19 mouse cellular contexts compared by ENCODE assay signal in genomic region chr8:121621879-121622278, GRCm38 (mm10). TPM values are rescaled to one million over a fixed set of nuclear protein-coding genes. Genes with fewer than 3 reads are reported as not detected.
DNase-seq lines count a peak whose midpoint lies in the region; ATAC-seq and TF ChIP-seq lines count a peak whose summit lies in the region.
"Had no signal": no experiment of that assay in that cellular context is flagged by ENCODE, and none has a peak within 500 bp of the region (broad histone marks: within the 10 kb centered on the region; RNA-seq: fewer than 3 reads in every experiment).

No protein-coding gene starts in this region.

- TF ChIP-seq POLR2A in MEL (IDR thresholded peaks at IDR 0.05; ENCODE audit: control insufficient read depth in 1 of 2, insufficient read depth in 1 of 2, low read depth in 1 of 2, low read length in 2 of 2, poor library complexity in 1 of 2): no peak

- no peak for ATAC-seq in heart, postnatal 0 days (ENCODE audit: insufficient read depth, low read depth)
- ATAC-seq: hindbrain, embryonic 16.5 days had no signal

- TF ChIP-seq EP300 in heart, postnatal 0 days (IDR thresholded peaks at IDR 0.05; ENCODE audit: low read depth): no peak
- no peak for TF ChIP-seq EP300 in MEL (IDR thresholded peaks at IDR 0.05; ENCODE audit: low read depth in 1 of 2, low read length in 2 of 2)

- peaks cover 36% of the 10 kb centered on the region for H3K4me1 ChIP-seq in heart, postnatal 0 days (ENCODE audit: control insufficient read depth, insufficient read depth)
- peaks cover 64% of the 10 kb centered on the region for H3K4me1 ChIP-seq in heart, embryonic 10.5 days
- no peaks in the 10 kb centered on the region for H3K4me1 ChIP-seq in MEL (ENCODE audit: control insufficient read depth in 1 of 2, insufficient read depth in 2 of 2, low read length in 2 of 2)

- H3K9ac ChIP-seq in heart, postnatal 0 days (replicated peaks; ENCODE audit: low read depth, low read length): no peak overlapping the region
- H3K9ac ChIP-seq in MEL (ENCODE audit: control insufficient read depth, low read depth, low read length, poor library complexity, severe bottlenecking): no peak overlapping the region
- H3K9ac ChIP-seq: limb, embryonic 13.5 days; lung, embryonic 15.5 days; neural tube, embryonic 13.5 days had no signal

- intact Hi-C loops in left cerebral cortex, adult 2 months (cut with DNase I): no loop called here
- intact Hi-C loops in left cerebral cortex, postnatal 14 days (cut with DNase I): no loop called here

- H3K79me2 ChIP-seq in MEL (ENCODE audit: control insufficient read depth, insufficient read depth, low read length, poor library complexity): no peaks in the 10 kb centered on the region

- H3K4me3 ChIP-seq in heart, postnatal 0 days (ENCODE audit: low read depth, low read length): no peak overlapping the region
- H3K4me3 ChIP-seq in heart, embryonic 10.5 days: no peak overlapping the region
- H3K4me3 ChIP-seq in left cerebral cortex, adult 2 months: no peak overlapping the region
- H3K4me3 ChIP-seq in MEL (ENCODE audit: control insufficient read depth in 1 of 2, insufficient read depth in 1 of 2, low read depth in 2 of 2, low read length in 2 of 2): no peak overlapping the region
- H3K4me3 ChIP-seq: erythroblast, embryonic 14.5 days; limb, embryonic 13.5 days; lung, embryonic 15.5 days; neural tube, embryonic 13.5 days had no signal

- H3K4me2 ChIP-seq in heart, postnatal 0 days (ENCODE audit: low read depth, low read length): no peak overlapping the region
- H3K4me2 ChIP-seq: limb, embryonic 13.5 days; lung, embryonic 15.5 days; neural tube, embryonic 13.5 days had no signal

- WGBS in heart, postnatal 0 days: 42% methylated on average over 1 of the region's 1 CpGs
- 65% methylated on average over 1 of the region's 1 CpGs for WGBS in heart, embryonic 10.5 days

- peak; percentile 39 for TF ChIP-seq CTCF in heart, postnatal 0 days (IDR thresholded peaks at IDR 0.05; ENCODE audit: low read depth)
- TF ChIP-seq CTCF in left cerebral cortex, adult 2 months (IDR thresholded peaks at IDR 0.05): peak; percentile 32
- TF ChIP-seq CTCF in MEL (IDR thresholded peaks at IDR 0.05 in 2 of 3, conservative IDR thresholded peaks at IDR 0.05 in 1 of 3; ENCODE audit: control insufficient read depth in 1 of 3, insufficient read depth in 1 of 3, low read depth in 2 of 3, low read length in 3 of 3, poor library complexity in 1 of 3, severe bottlenecking in 1 of 3): peak in 1 of 3 experiments; percentile 7; a peak in 1 of 6 replicates

- no peak; the same call in 1 of the 2 replicates for TF ChIP-seq RAD21 in MEL (IDR thresholded peaks at IDR 0.05; ENCODE audit: low read depth, low read length)

- H3K9me3 ChIP-seq in heart, postnatal 0 days (replicated peaks; ENCODE audit: control insufficient read depth, low read length): no peaks in the 10 kb centered on the region
- H3K9me3 ChIP-seq in heart, embryonic 10.5 days: no peaks in the 10 kb centered on the region
- no peaks in the 10 kb centered on the region for H3K9me3 ChIP-seq in MEL (replicated peaks; ENCODE audit: insufficient read depth, low read length)
- H3K9me3 ChIP-seq: limb, embryonic 13.5 days; lung, embryonic 15.5 days; neural tube, embryonic 13.5 days had no signal

- H3K36me3 ChIP-seq in heart, postnatal 0 days (replicated peaks; ENCODE audit: control insufficient read depth, insufficient read depth, low read length): no peaks in the 10 kb centered on the region; the same call in none of the 2 replicates
- H3K36me3 ChIP-seq in heart, embryonic 10.5 days: peaks cover 17% of the 10 kb centered on the region
- no peaks in the 10 kb centered on the region for H3K36me3 ChIP-seq in MEL (ENCODE audit: control insufficient read depth in 1 of 2, insufficient read depth in 2 of 2, low read length in 2 of 2)

- no peaks in the 10 kb centered on the region for H3K27me3 ChIP-seq in heart, postnatal 0 days (ENCODE audit: control insufficient read depth, insufficient read depth, low read length)
- H3K27me3 ChIP-seq in heart, embryonic 10.5 days (ENCODE audit: insufficient read depth, poor library complexity, severe bottlenecking): no peaks in the 10 kb centered on the region
- no peaks in the 10 kb centered on the region for H3K27me3 ChIP-seq in MEL (ENCODE audit: control insufficient read depth in 1 of 2, insufficient read depth in 2 of 2, low read length in 2 of 2)
- H3K27me3 ChIP-seq: limb, embryonic 13.5 days; lung, embryonic 15.5 days; neural tube, embryonic 13.5 days had no signal

- no peak for DNase-seq in heart, postnatal 0 days (ENCODE audit: low spot score)
- DNase-seq in heart, embryonic 10.5 days (ENCODE audit: low spot score): no peak
- no peak for DNase-seq in left cerebral cortex, adult 2 months (ENCODE audit: extremely low spot score in 1 of 2, low spot score in 2 of 2)
- DNase-seq in left cerebral cortex, postnatal 14 days (ENCODE audit: low spot score in 2 of 2): no peak
- DNase-seq in 3T3-L1 (ENCODE audit: low read depth, low spot score): peak; percentile 21
- DNase-seq in MEL (ENCODE audit: low read depth, low spot score): no peak
- DNase-seq in adrenal gland, postnatal 14 days: no peak
- no peak for DNase-seq in gastrocnemius, postnatal 10 days
- DNase-seq: adrenal gland, adult 2 months; cerebellum, adult 11-12 months; gastrocnemius, postnatal 14 days; right cerebral cortex, postnatal 14 days; thymus, postnatal 25 days had no signal

- H3K27ac ChIP-seq in heart, postnatal 0 days (ENCODE audit: low read depth): peak overlapping the region; percentile 35; the same call in 1 of the 2 replicates
- no peak overlapping the region for H3K27ac ChIP-seq in heart, embryonic 10.5 days
- no peak overlapping the region for H3K27ac ChIP-seq in left cerebral cortex, adult 2 months
- no peak overlapping the region for H3K27ac ChIP-seq in MEL (ENCODE audit: control insufficient read depth, low read depth, low read length)
- H3K27ac ChIP-seq: limb, embryonic 13.5 days; neural tube, embryonic 13.5 days had no signal

TF ChIP-seq in MEL, 35 proteins besides CTCF, POLR2A, EP300 and RAD21:
- no peak for TF ChIP-seq BHLHE40 (IDR thresholded peaks at IDR 0.05; ENCODE audit: borderline replicate concordance, low read depth, low read length)
- TF ChIP-seq SMC3 (IDR thresholded peaks at IDR 0.05; ENCODE audit: low read depth, low read length): 0 out of 2 replicates have a peak, but pooled peaks have one; percentile 8
- TF ChIP-seq MXI1 (IDR thresholded peaks at IDR 0.05; ENCODE audit: low read depth, low read length): no peak

RNA-seq across cellular contexts. Expression of gene Zcchc14, which starts 30.8 kb away (rescaled TPM):
- 18.1 and 20.4 TPM in 2 replicates for total RNA-seq in heart, postnatal 0 days (2014; rRNA removed; ENCODE audit: low replicate concordance)
- polyA plus RNA-seq in heart, postnatal 0 days (2015; fragmentation: Nextera tagmentation; extraction: Ambion mirVana): 4.8 and 5.6 TPM in 2 replicates
- polyA plus RNA-seq in heart, embryonic 10.5 days (2016; fragmentation: Nextera tagmentation; extraction: Ambion mirVana): 7.8 and 10.9 TPM in 2 replicates
- 10 to 100 TPM; 69.6 to 72.8 TPM for total RNA-seq in left cerebral cortex, adult 2 months (2021)
- 10 to 100 TPM; 71.8 to 75.9 TPM for total RNA-seq in left cerebral cortex, postnatal 14 days (2021)
- total RNA-seq in MEL (2012; rRNA removed): 0.04 TPM in 1 of 2 replicates, not detected in the other
- polyA plus RNA-seq in MEL (2012; ENCODE audit: insufficient read depth in 1 of 2, insufficient read length in 2 of 2, low read depth in 1 of 2, low replicate concordance in 2 of 2, missing spikeins in 1 of 2): under 1 TPM in 1 of 2 experiments, not detected in 1; 0.11 TPM
- total RNA-seq in adrenal gland, postnatal 14 days (2021): 41.0 and 46.2 TPM in 2 replicates
- total RNA-seq in gastrocnemius, postnatal 10 days (2021): 10 to 100 TPM; 25.0 to 33.1 TPM
- total RNA-seq: monocyte, adult 5-6 weeks had no signal
- polyA plus RNA-seq: erythroblast, embryonic 14.5 days had no signal

RNA-seq across cellular contexts. Expression of gene Map1lc3b, which starts 31.7 kb away (rescaled TPM):
- 186 and 191 TPM in 2 replicates for total RNA-seq in heart, postnatal 0 days (2014; rRNA removed; ENCODE audit: low replicate concordance)
- polyA plus RNA-seq in heart, postnatal 0 days (2015; fragmentation: Nextera tagmentation; extraction: Ambion mirVana): 313 and 342 TPM in 2 replicates
- polyA plus RNA-seq in heart, embryonic 10.5 days (2016; fragmentation: Nextera tagmentation; extraction: Ambion mirVana): 167 and 170 TPM in 2 replicates
- total RNA-seq in left cerebral cortex, adult 2 months (2021): 100 to 1,000 TPM; 178 to 181 TPM
- total RNA-seq in left cerebral cortex, postnatal 14 days (2021): 100 to 1,000 TPM; 181 to 183 TPM
- total RNA-seq in MEL (2012; rRNA removed): 56.4 and 61.0 TPM in 2 replicates
- 10 to 100 TPM in 1 of 2 experiments, not detected in 1; 68.8 TPM for polyA plus RNA-seq in MEL (2012; ENCODE audit: insufficient read depth in 1 of 2, insufficient read length in 2 of 2, low read depth in 1 of 2, low replicate concordance in 2 of 2, missing spikeins in 1 of 2)
- total RNA-seq in adrenal gland, postnatal 14 days (2021): 137 and 170 TPM in 2 replicates
- total RNA-seq in gastrocnemius, postnatal 10 days (2021): 100 to 1,000 TPM; 101 to 106 TPM

RNA-seq across cellular contexts. Expression of gene Fbxo31, which starts 43.3 kb away (rescaled TPM):
- total RNA-seq in heart, postnatal 0 days (2014; rRNA removed; ENCODE audit: low replicate concordance): 26.7 and 28.9 TPM in 2 replicates
- 12.7 and 13.5 TPM in 2 replicates for polyA plus RNA-seq in heart, postnatal 0 days (2015; fragmentation: Nextera tagmentation; extraction: Ambion mirVana)
- polyA plus RNA-seq in heart, embryonic 10.5 days (2016; fragmentation: Nextera tagmentation; extraction: Ambion mirVana): 10.9 and 17.0 TPM in 2 replicates
- 100 to 1,000 TPM in 1 of 2 experiments, 10 to 100 TPM in 1; 97.8 to 104 TPM for total RNA-seq in left cerebral cortex, adult 2 months (2021)
- total RNA-seq in left cerebral cortex, postnatal 14 days (2021): 100 to 1,000 TPM; 101 to 104 TPM
- 13.9 and 16.0 TPM in 2 replicates for total RNA-seq in MEL (2012; rRNA removed)
- polyA plus RNA-seq in MEL (2012; ENCODE audit: insufficient read depth in 1 of 2, insufficient read length in 2 of 2, low read depth in 1 of 2, low replicate concordance in 2 of 2, missing spikeins in 1 of 2): 10 to 100 TPM in 1 of 2 experiments, not detected in 1; 35.3 TPM
- 37.2 and 66.1 TPM in 2 replicates for total RNA-seq in adrenal gland, postnatal 14 days (2021)
- total RNA-seq in gastrocnemius, postnatal 10 days (2021): 10 to 100 TPM; 59.6 to 70.3 TPM

Comparison
In these comparisons a context has a peak if more than half of its experiments do, and no peak if none do; other contexts are left out.
1. RNA of gene Zcchc14, which starts 30.8 kb away (total RNA-seq): 71.8 to 75.9 TPM in left cerebral cortex, postnatal 14 days, 69.6 to 72.8 TPM in left cerebral cortex, adult 2 months, 41.0 to 46.2 TPM in adrenal gland, postnatal 14 days, 25.0 to 33.1 TPM in gastrocnemius, postnatal 10 days and 18.1 to 20.4 TPM in heart, postnatal 0 days; 0.04 TPM in MEL; every median in the first group is over 10 times any median in the second.